Mouse (Mus musculus) CH12.LX (cell line): ENCODE results near the gene Zbtb25. TPM values are rescaled to one million over a fixed set of nuclear protein-coding genes. Genes with fewer than 3 reads are reported as not detected.

Source experiments
- DNase-seq: peaks from one replicate; pipeline ENCODE4 v3.0.0-alpha.2; 2013; ENCODE audit errors: extremely low read depth
- H3K27ac ChIP-seq: 2 replicates; pipeline ENCODE4 v1.5.1; 2012; ENCODE audit warnings: low read depth, mild to moderate bottlenecking, control low read depth, moderate library complexity; ENCODE audit not compliant: insufficient read depth
- H3K27me3 ChIP-seq: replicated peaks from 2 replicates; pipeline ENCODE3; 2012; ENCODE audit warnings: inconsistent platforms
- H3K36me3 ChIP-seq, 2 experiments: replicated peaks in 1 of 2; 2 replicates each; pipeline versions ENCODE3 to v1.6.1; 2012; ENCODE audit warnings: inconsistent platforms in 1 of 2, low read length in 1 of 2, mild to moderate bottlenecking in 1 of 2, mixed read lengths in 1 of 2, moderate library complexity in 1 of 2; ENCODE audit not compliant: control insufficient read depth in 1 of 2, insufficient read depth in 1 of 2
- H3K4me1 ChIP-seq, 2 experiments: 2 replicates each; pipeline ENCODE4 v1.6.1; 2012; ENCODE audit warnings: inconsistent platforms in 1 of 2, moderate library complexity in 1 of 2; ENCODE audit not compliant: insufficient read depth in 2 of 2, control insufficient read depth in 1 of 2
- H3K4me2 ChIP-seq: 2 replicates; pipeline ENCODE4 v1.6.1; 2012; ENCODE audit warnings: low read depth, mild to moderate bottlenecking, control low read depth; ENCODE audit not compliant: poor library complexity, insufficient read depth, severe bottlenecking
- H3K4me3 ChIP-seq, 3 experiments: fragments of 150-350 bp in 1 of 3; sonication (generic) in 1 of 3; replicated peaks in 1 of 3; 2 replicates each; pipeline versions ENCODE3 to v1.5.1; 2011 to 2012; ENCODE audit warnings: low read depth in 2 of 3, low read length in 2 of 3, mild to moderate bottlenecking in 2 of 3, moderate library complexity in 2 of 3, control low read depth in 1 of 3, improper control_type of control experiment in 1 of 3, inconsistent platforms in 1 of 3, mixed read lengths in 1 of 3; ENCODE audit not compliant: poor library complexity in 1 of 3
- H3K79me2 ChIP-seq: replicated peaks from 2 replicates; pipeline ENCODE4 v1.6.1; 2012; ENCODE audit warnings: mild to moderate bottlenecking, moderate library complexity; ENCODE audit not compliant: control insufficient read depth, poor library complexity, insufficient read depth, severe bottlenecking; ENCODE audit errors: extremely low read depth
- H3K9ac ChIP-seq: 2 replicates; pipeline ENCODE4 v1.6.1; 2012; ENCODE audit warnings: low read depth, mild to moderate bottlenecking, control low read depth, moderate library complexity; ENCODE audit not compliant: insufficient read depth
- H3K9me3 ChIP-seq: replicated peaks from 2 replicates; pipeline ENCODE3; 2012; ENCODE audit warnings: low read length, inconsistent platforms, mixed read lengths
- BHLHE40 ChIP-seq: IDR thresholded peaks from 2 replicates; pipeline ENCODE4 v1.6.1; 2011; ENCODE audit warnings: mild to moderate bottlenecking, low read depth, low read length, improper control_type of control experiment
- CHD1 ChIP-seq: IDR thresholded peaks from 2 replicates; pipeline ENCODE4 v1.6.1; 2012; ENCODE audit warnings: low read depth, low read length, improper control_type of control experiment, inconsistent platforms
- CHD2 ChIP-seq: IDR thresholded peaks from 2 replicates; pipeline ENCODE4 v1.6.1; 2011; ENCODE audit warnings: low read length, improper control_type of control experiment
- CTCF ChIP-seq, 2 experiments: IDR thresholded peaks in 1 of 2; conservative IDR thresholded peaks in 1 of 2; 2 replicates each; pipeline ENCODE4 v1.5.1; 2011 to 2012; ENCODE audit warnings: low read depth in 2 of 2, low read length in 2 of 2, improper control_type of control experiment in 1 of 2, inconsistent platforms in 1 of 2, mild to moderate bottlenecking in 1 of 2, moderate library complexity in 1 of 2
- E2F4 ChIP-seq: IDR thresholded peaks from 2 replicates; pipeline ENCODE4 v1.6.1; 2011; ENCODE audit warnings: low read depth, low read length, improper control_type of control experiment; ENCODE audit not compliant: insufficient replicate concordance
- ELF1 ChIP-seq: IDR thresholded peaks from 2 replicates; pipeline ENCODE4 v1.6.1; 2014; ENCODE audit warnings: low read depth, mild to moderate bottlenecking, inconsistent platforms, low read length, improper control_type of control experiment
- EP300 ChIP-seq: IDR thresholded peaks from 2 replicates; pipeline ENCODE4 v1.6.1; 2011; ENCODE audit warnings: low read length, improper control_type of control experiment
- ETS1 ChIP-seq: conservative IDR thresholded peaks from 2 replicates; pipeline ENCODE4 v1.6.1; 2012; ENCODE audit warnings: low read depth, mild to moderate bottlenecking, inconsistent platforms, low read length, improper control_type of control experiment, moderate library complexity
- GABPA ChIP-seq: IDR thresholded peaks from 2 replicates; pipeline ENCODE4 v1.6.1; 2012; ENCODE audit warnings: low read depth, low read length, improper control_type of control experiment, inconsistent platforms; ENCODE audit not compliant: insufficient replicate concordance
- HCFC1 ChIP-seq: IDR thresholded peaks from 2 replicates; pipeline ENCODE4 v1.6.1; 2012; ENCODE audit warnings: low read depth, mild to moderate bottlenecking, inconsistent platforms, low read length, improper control_type of control experiment
- IRF4 ChIP-seq: IDR thresholded peaks from 2 replicates; pipeline ENCODE4 v1.6.1; 2014; ENCODE audit warnings: low read depth, mild to moderate bottlenecking, inconsistent platforms, low read length, improper control_type of control experiment
- JUN ChIP-seq: IDR thresholded peaks from 2 replicates; pipeline ENCODE4 v1.6.1; 2011; ENCODE audit warnings: low read depth, mild to moderate bottlenecking, low read length, improper control_type of control experiment, moderate library complexity; ENCODE audit not compliant: insufficient read depth
- JUND ChIP-seq: conservative IDR thresholded peaks from 2 replicates; pipeline ENCODE4 v1.6.1; 2011; ENCODE audit warnings: low read depth, low read length, improper control_type of control experiment
- KAT2A ChIP-seq: IDR thresholded peaks from 2 replicates; pipeline ENCODE4 v1.6.1; 2012; ENCODE audit warnings: low read length, improper control_type of control experiment, inconsistent platforms; ENCODE audit not compliant: insufficient replicate concordance
- MAFK ChIP-seq: IDR thresholded peaks from 2 replicates; pipeline ENCODE4 v1.6.1; 2011; ENCODE audit warnings: low read length, improper control_type of control experiment; ENCODE audit not compliant: insufficient replicate concordance
- MAX ChIP-seq: IDR thresholded peaks from 2 replicates; pipeline ENCODE4 v1.6.1; 2011; ENCODE audit warnings: low read length, improper control_type of control experiment
- MAZ ChIP-seq: IDR thresholded peaks from 2 replicates; pipeline ENCODE4 v1.6.1; 2012; ENCODE audit warnings: low read depth, mild to moderate bottlenecking, inconsistent platforms, low read length, improper control_type of control experiment, moderate library complexity
- MEF2A ChIP-seq: IDR thresholded peaks from 2 replicates; pipeline ENCODE4 v1.6.1; 2014; ENCODE audit warnings: low read depth, mild to moderate bottlenecking, inconsistent platforms, low read length, improper control_type of control experiment, borderline replicate concordance
- MXI1 ChIP-seq: IDR thresholded peaks from 2 replicates; pipeline ENCODE4 v1.6.1; 2011; ENCODE audit warnings: mild to moderate bottlenecking, low read depth, low read length, improper control_type of control experiment
- MYC ChIP-seq: IDR thresholded peaks from 2 replicates; pipeline ENCODE4 v1.6.1; 2011; ENCODE audit warnings: low read depth, mild to moderate bottlenecking, improper control_type of control experiment, low read length
- NELFE ChIP-seq: IDR thresholded peaks from 2 replicates; pipeline ENCODE4 v1.6.1; 2011; ENCODE audit warnings: low read depth, low read length, improper control_type of control experiment
- NRF1 ChIP-seq: IDR thresholded peaks from 2 replicates; pipeline ENCODE4 v1.6.1; 2014; ENCODE audit warnings: low read depth, mild to moderate bottlenecking, inconsistent platforms, low read length, improper control_type of control experiment, moderate library complexity
- PAX5 ChIP-seq: IDR thresholded peaks from 2 replicates; pipeline ENCODE4 v1.6.1; 2012; ENCODE audit warnings: low read length, inconsistent platforms, mixed read lengths
- POLR2AphosphoS2 ChIP-seq: IDR thresholded peaks from 2 replicates; pipeline ENCODE4 v1.6.1; 2011; ENCODE audit warnings: low read depth, low read length, improper control_type of control experiment
- RAD21 ChIP-seq: IDR thresholded peaks from 2 replicates; pipeline ENCODE4 v1.6.1; 2011; ENCODE audit warnings: low read depth, mild to moderate bottlenecking, low read length, improper control_type of control experiment, moderate library complexity
- RCOR1 ChIP-seq: conservative IDR thresholded peaks from 2 replicates; pipeline ENCODE4 v1.6.1; 2012; ENCODE audit warnings: low read depth, mild to moderate bottlenecking, inconsistent platforms, low read length, improper control_type of control experiment
- SIN3A ChIP-seq: IDR thresholded peaks from 2 replicates; pipeline ENCODE4 v1.6.1; 2012; ENCODE audit warnings: low read length, improper control_type of control experiment, inconsistent platforms
- SMC3 ChIP-seq: IDR thresholded peaks from 2 replicates; pipeline ENCODE4 v1.6.1; 2011; ENCODE audit warnings: low read depth, low read length, improper control_type of control experiment
- TBP ChIP-seq: conservative IDR thresholded peaks from 2 replicates; pipeline ENCODE4 v1.6.1; 2011; ENCODE audit warnings: low read depth, low read length, improper control_type of control experiment
- TCF12 ChIP-seq: IDR thresholded peaks from 2 replicates; pipeline ENCODE4 v1.6.1; 2014; ENCODE audit warnings: low read depth, mild to moderate bottlenecking, inconsistent platforms, low read length, improper control_type of control experiment
- UBTF ChIP-seq: IDR thresholded peaks from 2 replicates; pipeline ENCODE4 v1.6.1; 2012; ENCODE audit warnings: low read depth, mild to moderate bottlenecking, inconsistent platforms, low read length, improper control_type of control experiment, moderate library complexity
- USF1 ChIP-seq: IDR thresholded peaks from 2 replicates; pipeline ENCODE4 v1.6.1; 2014; ENCODE audit warnings: low read depth, mild to moderate bottlenecking, inconsistent platforms, low read length, improper control_type of control experiment
- USF2 ChIP-seq: conservative IDR thresholded peaks from 2 replicates; pipeline ENCODE4 v1.6.1; 2011; ENCODE audit warnings: low read depth, low read length, improper control_type of control experiment
- ZC3H11A ChIP-seq: IDR thresholded peaks from 2 replicates; pipeline ENCODE4 v1.6.1; 2012; ENCODE audit warnings: low read depth, mild to moderate bottlenecking, inconsistent platforms, low read length, improper control_type of control experiment
- ZKSCAN1 ChIP-seq: IDR thresholded peaks from 2 replicates; pipeline ENCODE4 v1.6.1; 2012; ENCODE audit warnings: low read depth, inconsistent platforms, low read length, improper control_type of control experiment, borderline replicate concordance
- ZMIZ1 ChIP-seq: IDR thresholded peaks from 2 replicates; pipeline ENCODE4 v1.6.1; 2012; ENCODE audit warnings: low read depth, mild to moderate bottlenecking, inconsistent platforms, low read length, improper control_type of control experiment
- ZNF384 ChIP-seq: IDR thresholded peaks from 2 replicates; pipeline ENCODE4 v1.6.1; 2012; ENCODE audit warnings: low read depth, low read length, improper control_type of control experiment, inconsistent platforms
- dilution Hi-C: fragments of 300-500 bp; cut with MboI; formaldehyde crosslinking; loops from 2 replicates; pipeline ENCODE4 v1.14.3; 2020; ENCODE audit warnings: low sequenced_read_pairs; ENCODE audit not compliant: extremely low pct_unique_long_range_greater_than_20kb, extremely low pct_ligation_motif_present
- in situ Hi-C: fragments of 300-500 bp; cut with MboI; formaldehyde crosslinking; loops from 3 replicates; pipeline ENCODE4 v1.14.3; 2019; ENCODE audit warnings: low sequenced_read_pairs, low pct_ligation_motif_present, low pct_unique_long_range_greater_than_20kb, mixed read lengths
- polyA plus RNA-seq: library from polyadenylated mRNA; unstranded; fragments of >175 nt; gene quantifications from 2 replicates; pipeline ENCODE4 v1.2.1, GENCODE M21; 2012; ENCODE audit warnings: low read depth; ENCODE audit not compliant: insufficient read length
- total RNA-seq, 2 experiments: library from RNA; depleted of rRNA; stranded (reverse); fragments of 300-350 nt in 1 of 2; fragments of >200 nt in 1 of 2; gene quantifications; 2 replicates each; pipeline ENCODE4 v1.2.3; 2012 to 2014

Zbtb25 gene
- total and polyA plus RNA-seq, 3 experiments = 7.2 to 18.7 (median 7.3) TPM

- TF ChIP-seq POLR2AphosphoS2 (no peak), HCFC1 (peak; percentile 27; the same call in 1 of the 2 replicates), SMC3 (no peak)
- TF ChIP-seq, all 38 proteins: peak for 6
These were observed 8.3 kb upstream of the Zbtb25 start (continued) for GRCm38 (mm10) chr12:76377726-76378125.

DNA sequence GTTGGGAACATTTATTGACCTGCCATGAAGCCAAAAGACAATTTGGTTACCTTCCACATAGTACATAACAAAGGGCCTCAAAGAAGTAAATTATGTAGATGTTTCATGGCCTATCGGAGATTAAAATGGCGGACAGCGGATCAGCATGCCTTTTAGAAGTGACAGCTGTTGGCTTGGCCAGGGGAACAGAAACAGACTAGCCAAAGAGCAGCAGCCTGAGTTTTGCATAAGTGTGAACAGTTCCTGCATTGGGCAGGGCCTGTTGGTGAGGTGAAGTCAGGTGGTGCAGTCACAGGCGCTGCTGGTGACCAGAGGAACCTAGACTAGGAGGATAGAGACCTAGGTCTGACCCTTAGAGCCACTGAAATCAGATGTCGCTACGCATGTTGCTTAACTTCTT is 7.7 kb upstream of the Zbtb25 start:
- H3K9me3 ChIP-seq = peaks cover 3% of the 10 kb centered on the region
- peak; percentile 71 for DNase-seq
- peak overlapping the region; percentile 85 for H3K9ac ChIP-seq
- peaks cover 83% of the 10 kb centered on the region for H3K79me2 ChIP-seq
- H3K36me3 ChIP-seq = peaks cover 12 to 36% of the 10 kb centered on the region in 2 experiments
- no peaks in the 10 kb centered on the region for H3K27me3 ChIP-seq
- in situ Hi-C loops = no loop called here
- dilution Hi-C loops = no loop called here
- peak overlapping the region; percentile 99 for H3K27ac ChIP-seq
- H3K4me1 ChIP-seq = peaks cover 5 to 56% of the 10 kb centered on the region in 2 experiments; a peak in 3 of 4 replicates
- H3K4me2 ChIP-seq = peak overlapping the region; percentile 75
- peak overlapping the region in 1 of 3 experiments; percentile 47 for H3K4me3 ChIP-seq
- TF ChIP-seq RAD21 = no peak
- TF ChIP-seq USF2 = peak; percentile 61
- TF ChIP-seq CHD1 = no peak
- TF ChIP-seq MAZ = no peak
- TF ChIP-seq MEF2A = no peak
- 0 out of 2 replicates have a peak, but pooled peaks have one; percentile 29 for TF ChIP-seq TBP
- no peak for TF ChIP-seq ZNF384
- no peak for TF ChIP-seq ZKSCAN1
- TF ChIP-seq GABPA = no peak
- TF ChIP-seq USF1 = peak; percentile 72
- no peak for TF ChIP-seq JUN
- no peak; the same call in 1 of the 2 replicates for TF ChIP-seq HCFC1
- no peak for TF ChIP-seq MAFK
- no peak for TF ChIP-seq POLR2AphosphoS2
- no peak for TF ChIP-seq MYC
- TF ChIP-seq SMC3 = no peak
- no peak; the same call in 1 of the 2 replicates for TF ChIP-seq NELFE
- TF ChIP-seq CTCF (conservative IDR thresholded peaks at IDR 0.05 in 1 of 2, IDR thresholded peaks at IDR 0.05 in 1 of 2; ENCODE audit: low read depth in 2 of 2, low read length in 2 of 2) = no peak
- peak; percentile 51; the same call in 1 of the 2 replicates for TF ChIP-seq NRF1
- TF ChIP-seq MAX = peak; percentile 81
- peak; percentile 71; the same call in 1 of the 2 replicates for TF ChIP-seq TCF12
- TF ChIP-seq ETS1 = peak; percentile 59
- TF ChIP-seq RCOR1 = no peak
- TF ChIP-seq EP300 = 0 out of 2 replicates have a peak, but pooled peaks have one; percentile 36
- no peak; the same call in 1 of the 2 replicates for TF ChIP-seq UBTF
- TF ChIP-seq IRF4 = peak; percentile 72
- peak; percentile 59 for TF ChIP-seq ELF1
- no peak for TF ChIP-seq KAT2A
- TF ChIP-seq BHLHE40 = peak; percentile 90
- no peak for TF ChIP-seq JUND
- no peak for TF ChIP-seq ZC3H11A
- no peak for TF ChIP-seq CHD2
- peak; percentile 27; the same call in 1 of the 2 replicates for TF ChIP-seq MXI1
- TF ChIP-seq E2F4 = no peak
- no peak for TF ChIP-seq PAX5
- peak; percentile 57; the same call in 1 of the 2 replicates for TF ChIP-seq ZMIZ1
- TF ChIP-seq SIN3A = peak; percentile 60; the same call in 1 of the 2 replicates
